Mouse (Mus musculus): Measurements from ENCODE around the gene 5330417C22Rik.

Gene 5330417C22Rik

DNA sequence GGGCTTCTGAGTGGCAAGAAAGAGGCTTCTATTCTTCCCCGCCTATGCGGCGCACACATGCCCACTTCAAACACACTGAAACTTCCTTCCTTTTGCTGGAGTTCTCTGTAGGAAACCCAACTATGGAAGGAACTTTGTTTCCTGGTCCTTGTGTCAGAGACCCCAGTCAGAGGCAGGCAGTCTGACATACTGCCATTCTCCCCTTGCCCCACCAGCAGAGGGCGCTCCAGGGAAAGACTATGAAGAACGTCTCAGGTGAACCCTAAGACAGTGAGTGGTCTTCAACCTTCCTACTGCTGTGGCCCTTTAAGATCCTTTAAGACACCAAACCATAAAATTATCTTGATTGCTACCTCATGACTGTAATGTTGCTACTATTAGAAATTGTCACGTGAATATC, 69.9 kb downstream of the 5330417C22Rik start:
- peak; percentile 58 to 84 for DNase-seq (ENCODE audit: low spot score in 2 of 2)

DNA sequence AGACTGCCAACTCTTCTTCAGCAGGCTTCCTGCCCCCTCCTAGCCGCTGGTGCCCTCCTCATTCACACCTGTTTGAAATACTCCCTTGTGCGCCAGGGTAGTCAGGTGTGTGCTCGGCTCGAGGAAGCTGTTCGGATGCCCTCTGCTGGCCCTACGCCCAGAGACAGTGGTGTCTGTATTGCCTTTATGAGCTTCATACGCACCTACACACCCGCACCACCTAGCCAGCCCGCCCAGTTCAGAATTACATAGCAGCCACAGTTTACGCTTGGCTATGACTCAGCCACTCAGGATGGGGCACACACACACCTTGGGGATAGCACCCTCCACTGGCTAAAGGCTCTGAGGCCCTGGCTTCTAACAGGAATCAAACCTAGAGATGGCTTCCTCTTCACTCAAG, 77.5 kb downstream of the 5330417C22Rik start:
- DNase-seq (ENCODE audit: low spot score in 2 of 2): peak in 1 of 2 experiments; percentile 61

DNA sequence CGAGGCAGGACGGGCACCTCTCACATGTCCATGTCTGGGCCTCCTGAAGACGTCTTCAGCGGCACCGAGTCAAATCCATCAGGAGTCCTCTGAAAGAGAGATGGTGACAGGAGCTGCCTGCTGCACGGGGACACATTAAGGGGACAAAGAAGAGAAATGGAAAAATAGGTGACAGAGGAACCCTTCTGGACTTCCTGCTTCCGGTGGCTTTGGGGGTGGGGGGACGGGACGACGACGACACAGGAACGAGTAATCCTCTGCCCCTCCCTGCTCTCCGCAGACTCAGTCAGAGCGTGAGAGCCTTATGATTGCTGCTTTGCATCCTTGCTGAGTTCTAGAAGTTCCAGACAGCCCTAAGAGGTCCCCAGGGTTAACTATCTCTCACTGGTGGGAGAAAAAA, 78.0 kb downstream of the 5330417C22Rik start:
- peak in 1 of 2 experiments; percentile 16 for DNase-seq (ENCODE audit: low spot score in 2 of 2)

DNA sequence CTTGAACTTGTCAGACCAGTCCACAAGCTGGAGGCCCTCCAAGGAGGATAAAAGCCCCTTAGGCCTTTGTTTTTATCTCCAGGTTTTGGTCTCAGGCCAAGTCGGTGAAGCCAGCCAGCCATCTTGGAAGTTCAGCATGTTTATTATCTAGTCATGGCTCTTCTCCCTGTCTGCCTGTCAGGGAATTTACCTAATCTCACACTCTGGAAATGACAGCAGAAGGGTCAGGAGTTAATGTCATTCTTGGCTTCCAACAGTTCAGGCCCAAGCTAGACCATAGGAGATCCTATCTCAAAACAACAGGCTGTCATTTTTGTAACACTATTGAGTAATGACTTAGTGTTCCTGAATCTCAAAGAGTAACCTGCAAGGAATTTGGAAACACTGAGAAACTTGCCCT, 82.2 kb downstream of the 5330417C22Rik start:
- DNase-seq (ENCODE audit: low spot score in 2 of 2): no peak

DNA sequence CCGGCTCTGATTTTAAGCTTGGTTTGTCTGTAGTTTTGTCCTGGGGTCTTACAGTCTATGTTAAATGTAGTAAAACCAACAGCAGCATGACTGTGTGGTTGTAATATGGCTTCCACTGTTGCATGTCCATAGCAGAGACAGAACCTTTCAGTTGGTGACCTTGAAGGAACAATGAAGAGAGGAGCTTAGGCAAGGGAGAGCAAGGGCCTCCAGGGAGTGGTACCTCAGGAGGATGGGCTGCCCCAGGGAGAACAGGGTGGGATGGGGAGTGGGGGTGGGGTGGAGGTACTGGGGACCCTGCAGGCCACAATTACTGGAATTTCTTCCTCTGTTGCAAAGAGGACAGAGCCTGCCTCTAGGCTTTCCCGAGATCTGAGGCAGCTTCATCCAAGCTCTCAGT, 84.4 kb downstream of the 5330417C22Rik start:
- no peak for DNase-seq (ENCODE audit: low spot score in 2 of 2)

DNA sequence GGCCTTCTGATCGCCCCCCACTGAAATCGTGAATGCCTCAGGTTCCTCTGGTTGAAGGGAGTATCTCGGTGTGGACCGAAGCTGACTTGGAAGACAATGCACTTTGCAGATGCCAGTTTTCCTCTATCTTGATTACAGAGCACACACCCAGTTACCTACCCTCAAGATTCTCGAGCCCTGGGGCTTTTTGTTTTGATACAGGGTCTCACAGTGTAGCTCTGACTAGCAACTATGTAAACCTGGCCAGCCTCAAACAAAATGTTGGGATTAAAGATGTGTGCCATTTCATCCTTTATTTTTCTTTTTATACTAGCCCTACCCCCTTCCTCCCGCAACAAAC, 91.0 kb downstream of the 5330417C22Rik start:
- DNase-seq (ENCODE audit: low spot score in 2 of 2): no peak

DNA sequence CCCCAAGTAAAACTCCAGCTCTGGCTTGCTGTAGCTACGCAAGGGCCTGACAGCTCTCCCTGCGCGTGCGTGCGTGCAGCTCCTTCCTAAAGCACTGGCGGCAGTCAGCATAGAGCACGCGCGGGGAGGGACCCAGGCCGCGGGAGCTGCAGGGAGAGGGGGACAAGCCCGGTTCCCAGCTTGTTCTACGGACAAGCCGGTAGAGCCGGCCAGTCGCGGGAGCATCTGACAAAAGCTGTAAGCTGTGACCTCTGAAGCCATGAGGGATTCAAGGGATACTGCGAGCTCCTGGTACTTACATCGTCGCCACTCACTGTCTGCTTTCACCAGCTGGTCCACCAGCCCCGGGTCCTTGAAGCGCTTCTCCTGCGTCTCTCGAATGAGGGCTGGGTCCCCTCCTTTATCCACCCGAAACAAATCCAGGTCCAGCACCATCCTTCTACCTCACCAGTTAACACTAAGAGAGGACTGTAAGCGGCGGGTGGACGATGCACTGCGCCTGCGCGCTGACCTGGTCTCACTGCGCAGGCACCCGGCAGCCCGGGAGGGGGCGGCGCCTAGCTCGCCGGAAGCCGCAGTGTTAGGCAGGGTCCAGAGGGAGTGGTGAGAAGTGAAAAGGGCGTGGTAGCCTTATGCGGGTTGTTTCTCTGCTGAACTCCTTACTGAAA, 91.5 kb downstream of the 5330417C22Rik start, which contains the start of gene Sars:
Gene Sars, minus strand, starts transcription at position 512 of the 668 bp plus-strand sequence.
- peak; percentile 89 to 95 for DNase-seq (ENCODE audit: low spot score in 2 of 2)

DNA sequence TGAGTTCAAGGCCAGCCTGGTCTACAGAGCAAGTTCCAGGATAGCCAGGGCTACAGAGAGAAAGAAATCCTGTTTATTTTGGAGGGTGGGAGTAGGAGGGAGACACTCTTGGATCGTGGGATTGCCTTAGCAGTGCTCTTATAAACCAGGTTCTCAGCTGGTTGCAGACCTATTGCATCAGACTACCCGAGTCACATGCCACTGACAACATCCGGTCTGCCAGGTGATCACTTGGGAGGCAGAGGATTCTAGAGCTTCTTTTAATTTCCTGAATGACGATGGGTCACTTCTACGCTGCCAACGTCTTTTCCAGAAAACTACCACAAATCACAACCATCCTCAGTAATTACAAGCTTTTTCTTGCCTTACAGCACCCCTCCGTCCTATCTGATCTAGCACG, 92.3 kb downstream of the 5330417C22Rik start:
- peak; percentile 44 to 65 for DNase-seq (ENCODE audit: low spot score in 2 of 2)

DNA sequence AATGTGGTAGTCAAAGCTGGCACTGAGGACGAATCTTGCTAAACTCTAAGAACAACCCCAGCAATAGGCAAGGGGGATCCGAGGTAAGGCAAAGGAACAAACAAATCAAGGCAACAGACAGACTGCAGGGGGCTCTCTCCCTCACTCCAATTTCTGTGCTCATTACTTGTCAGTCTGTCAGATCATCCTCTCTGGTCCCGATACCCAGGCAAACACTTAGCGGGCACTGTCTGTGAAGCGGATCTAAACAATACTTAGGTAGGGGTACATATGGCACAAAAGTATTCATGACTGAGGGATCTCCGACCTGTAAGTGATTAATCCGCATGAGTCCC, 100.0 kb downstream of the 5330417C22Rik start:
- no peak for DNase-seq (ENCODE audit: low spot score in 2 of 2)

DNA sequence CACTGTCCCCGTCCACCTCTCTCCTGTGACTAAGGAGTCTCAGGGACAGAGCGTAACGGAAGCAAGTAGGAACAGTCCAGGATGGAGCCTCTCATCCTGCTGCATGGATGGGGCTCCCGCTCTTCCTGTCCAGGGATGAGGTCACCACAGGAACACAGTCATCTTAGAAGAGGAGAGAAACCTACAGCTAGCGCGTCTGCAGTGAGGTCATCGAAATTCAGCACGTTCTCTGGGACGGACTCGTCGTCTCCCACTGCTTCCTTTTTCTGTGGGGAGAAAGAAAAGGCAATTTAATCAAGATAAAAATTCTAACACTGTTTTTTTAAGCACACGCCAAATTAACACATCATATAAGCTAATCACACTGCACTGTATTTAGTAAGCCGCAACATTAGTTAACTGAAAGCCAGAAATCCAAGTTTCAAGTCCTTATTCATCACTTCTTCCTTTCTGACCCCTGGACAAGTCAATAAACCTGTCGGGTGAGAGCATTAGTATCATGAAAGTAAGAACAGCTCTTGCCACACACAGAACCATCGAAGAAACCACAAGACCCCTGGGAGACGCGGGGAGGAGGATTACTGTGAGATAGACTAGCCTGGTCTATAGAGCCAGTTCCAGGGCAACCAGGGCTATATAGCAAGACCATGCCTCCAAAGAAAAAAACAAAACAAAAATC, 100.5 kb downstream of the 5330417C22Rik start:
- no peak for DNase-seq (ENCODE audit: low spot score in 2 of 2)

DNA sequence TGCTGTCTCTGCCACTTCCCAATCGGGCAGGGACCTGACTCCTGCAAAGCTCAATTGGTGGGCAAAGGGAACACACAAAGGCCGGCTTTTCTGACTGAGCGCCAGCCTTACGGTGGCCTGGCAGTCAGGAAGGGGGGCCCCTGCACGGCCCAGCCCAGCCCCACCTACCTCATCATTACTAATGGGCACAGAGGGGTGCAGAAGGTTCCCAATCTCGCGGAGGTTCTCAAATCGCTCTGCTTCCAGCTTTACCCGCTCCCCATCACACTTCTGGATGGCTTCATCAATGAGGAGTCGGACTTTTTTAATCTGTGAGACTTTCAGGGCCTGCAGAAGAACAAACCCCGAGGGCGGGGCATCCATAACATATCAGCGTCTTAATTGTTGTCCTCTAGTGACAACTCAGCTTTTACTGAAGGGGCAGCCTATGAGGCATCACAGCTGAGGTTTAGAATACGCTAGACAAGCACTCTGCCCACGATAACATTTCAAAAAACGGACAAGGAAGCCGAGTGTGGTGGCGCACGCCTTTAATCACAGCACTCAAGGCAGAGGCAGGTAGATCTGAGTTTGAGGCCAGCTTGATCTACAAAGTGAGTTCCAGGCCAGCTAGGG, 102.3 kb downstream of the 5330417C22Rik start:
- DNase-seq (ENCODE audit: low spot score in 2 of 2): no peak

DNA sequence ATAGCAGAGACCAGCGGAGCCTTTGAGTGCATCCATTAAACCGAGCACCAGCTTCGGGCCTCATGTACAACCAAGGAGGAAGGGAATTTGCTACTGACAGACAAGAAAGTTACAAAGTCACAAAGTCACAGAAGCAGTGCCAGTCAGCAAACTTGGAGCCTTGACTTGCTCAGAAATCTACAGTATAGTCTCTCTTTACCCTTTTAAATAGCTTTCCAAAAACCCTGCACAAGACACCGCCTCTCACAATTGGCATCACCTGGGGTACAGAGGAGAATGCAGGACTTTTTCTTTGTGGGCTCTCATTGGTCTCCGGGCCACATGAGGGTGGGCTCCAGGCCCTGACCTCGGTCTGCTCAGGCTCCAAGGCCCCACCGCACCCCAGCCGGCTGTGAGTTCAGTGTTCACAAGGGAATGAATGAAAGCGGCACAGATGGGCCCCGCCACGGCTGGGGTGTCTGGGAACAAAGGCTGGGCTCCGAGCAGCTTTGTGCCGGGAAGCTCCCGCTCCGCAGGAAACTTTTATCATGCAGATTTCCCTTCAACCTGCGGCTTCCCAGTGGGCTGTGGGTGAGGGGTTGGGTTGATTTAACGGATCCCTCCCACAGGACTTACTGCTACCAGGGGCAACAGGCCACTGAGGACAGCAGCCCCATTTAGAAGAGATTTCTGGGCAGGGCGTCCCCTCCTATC, 103.0 kb downstream of the 5330417C22Rik start:
- no peak for DNase-seq (ENCODE audit: low spot score in 2 of 2)

DNA sequence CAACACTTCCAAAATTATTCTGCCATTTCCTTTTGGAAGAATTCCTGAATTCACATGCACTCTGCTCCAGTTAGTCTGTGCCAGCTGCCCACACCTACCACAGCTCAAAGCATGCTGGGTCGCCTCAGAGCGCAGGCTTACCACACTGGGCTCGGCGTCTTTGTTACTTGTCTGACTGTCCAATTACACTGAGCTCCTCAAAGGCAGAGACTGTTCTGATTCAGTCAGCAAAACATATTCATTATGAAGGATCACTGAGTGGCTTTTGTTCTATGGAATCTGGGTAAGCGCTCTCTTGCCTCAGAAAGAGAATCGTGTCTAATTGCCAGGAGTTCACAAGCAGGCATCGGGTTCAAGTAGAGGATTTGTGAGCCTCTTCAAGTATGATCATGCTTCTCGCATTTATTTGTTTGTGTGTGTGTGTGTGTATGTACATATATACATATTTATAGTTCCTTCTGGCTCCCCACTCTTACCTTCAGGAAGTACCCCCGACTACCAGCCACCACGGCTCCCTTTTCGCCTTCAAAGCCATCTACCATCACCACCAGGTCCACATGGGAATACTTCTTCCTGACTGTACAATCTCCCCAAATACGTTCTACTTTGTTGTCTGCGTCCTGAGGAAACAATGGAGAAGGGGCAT, 103.7 kb downstream of the 5330417C22Rik start:
- no peak for DNase-seq (ENCODE audit: low spot score in 2 of 2)

DNA sequence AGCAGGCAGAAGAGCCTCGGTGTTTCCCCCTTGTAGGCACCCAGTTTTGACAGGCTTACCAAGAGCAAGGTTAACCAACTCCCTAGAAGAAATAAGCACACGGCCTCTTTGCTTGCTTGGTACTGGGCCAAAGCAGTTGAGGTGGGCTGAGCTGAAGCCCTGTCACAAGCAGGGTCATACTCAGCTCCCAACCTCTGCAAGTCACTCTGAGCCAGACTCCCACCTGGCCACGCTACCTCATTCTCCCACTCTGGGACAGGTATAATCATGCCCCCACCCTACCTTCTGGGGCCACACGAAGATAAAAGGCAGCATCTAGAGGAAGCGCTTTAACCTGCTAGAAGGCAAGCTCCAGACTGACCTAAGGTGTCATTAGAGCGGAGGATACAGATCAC, 110.7 kb downstream of the 5330417C22Rik start:
- DNase-seq (ENCODE audit: low spot score in 2 of 2): no peak

DNA sequence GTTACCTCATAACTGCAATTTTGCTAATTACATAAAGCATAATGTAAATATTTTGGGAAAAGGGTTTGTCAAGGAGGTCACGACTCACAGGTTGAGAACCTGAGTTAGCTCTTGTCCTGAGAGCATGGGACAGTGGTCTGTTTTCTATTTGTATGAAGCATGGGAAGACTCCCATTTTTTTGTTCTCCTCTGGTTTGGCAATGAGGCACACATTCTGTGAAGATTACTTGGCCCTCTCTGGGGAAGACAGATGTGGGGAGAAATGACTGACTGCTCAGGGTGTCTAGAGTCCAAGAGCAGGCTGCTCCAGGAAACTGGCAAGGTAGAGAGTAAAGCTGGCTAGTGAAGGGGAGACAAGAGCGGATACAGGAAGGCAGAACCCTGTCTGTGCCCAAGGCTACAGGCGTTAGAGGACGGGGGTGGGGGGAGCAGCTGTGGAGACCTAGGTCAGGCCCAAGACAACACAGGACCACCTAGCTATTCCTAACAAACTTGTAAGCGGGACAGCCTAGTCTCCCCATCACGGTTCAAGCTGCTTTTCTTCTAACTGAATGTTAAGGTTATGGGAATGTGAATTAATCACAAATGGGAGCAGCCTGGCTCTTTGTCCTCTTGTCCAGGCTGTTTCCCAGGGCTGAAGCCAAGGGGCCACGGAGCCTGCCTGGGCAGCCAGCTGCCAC, 111.3 kb downstream of the 5330417C22Rik start:
- no peak for DNase-seq (ENCODE audit: low spot score in 2 of 2)

DNA sequence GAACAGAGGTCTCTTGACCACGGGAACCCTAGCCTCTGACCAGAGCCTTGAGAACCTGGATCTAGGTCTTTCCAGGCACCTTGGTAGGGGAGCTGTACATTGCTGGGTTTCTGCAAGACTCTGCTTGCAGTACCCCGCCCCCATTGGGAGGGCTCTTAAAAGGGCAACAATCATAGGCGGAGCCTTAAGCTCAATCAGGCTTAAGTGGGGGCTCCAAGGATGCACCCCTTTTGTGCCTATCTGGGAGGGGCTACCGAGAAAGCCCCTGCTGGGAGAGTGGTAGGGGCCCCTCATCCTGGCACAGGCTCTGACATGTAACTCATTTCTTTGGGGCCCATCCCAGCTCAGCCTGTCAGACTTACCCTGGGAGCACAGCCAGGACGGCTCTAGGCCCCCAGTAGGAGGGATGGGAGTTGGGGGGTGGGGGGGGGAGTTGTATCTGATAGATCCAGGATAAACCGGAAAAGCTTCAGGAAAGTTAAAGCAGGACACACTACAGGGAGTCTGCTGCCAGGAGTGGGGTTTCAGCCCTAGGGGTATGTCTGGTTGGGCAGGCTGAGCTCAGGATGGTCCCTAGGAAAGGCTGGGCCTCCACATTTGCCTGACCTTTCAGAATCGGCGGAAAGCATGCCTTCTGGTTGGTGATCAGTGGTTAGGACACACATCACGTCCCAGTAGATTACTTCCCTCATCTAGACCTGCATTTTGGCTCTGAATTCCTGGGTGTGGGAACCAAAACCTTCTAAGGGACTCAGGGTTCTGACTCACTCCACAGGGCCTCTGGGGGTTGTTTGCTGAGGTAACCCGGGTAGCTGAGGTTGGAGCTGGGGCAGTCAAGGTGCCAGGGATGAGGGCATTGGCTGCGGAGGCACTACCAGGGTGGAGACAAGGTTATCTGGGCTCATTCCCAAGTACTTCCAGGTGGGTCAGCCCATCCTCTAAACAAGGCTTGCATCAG, 112.2 kb downstream of the 5330417C22Rik start:
- DNase-seq (ENCODE audit: low spot score in 2 of 2): no peak

DNA sequence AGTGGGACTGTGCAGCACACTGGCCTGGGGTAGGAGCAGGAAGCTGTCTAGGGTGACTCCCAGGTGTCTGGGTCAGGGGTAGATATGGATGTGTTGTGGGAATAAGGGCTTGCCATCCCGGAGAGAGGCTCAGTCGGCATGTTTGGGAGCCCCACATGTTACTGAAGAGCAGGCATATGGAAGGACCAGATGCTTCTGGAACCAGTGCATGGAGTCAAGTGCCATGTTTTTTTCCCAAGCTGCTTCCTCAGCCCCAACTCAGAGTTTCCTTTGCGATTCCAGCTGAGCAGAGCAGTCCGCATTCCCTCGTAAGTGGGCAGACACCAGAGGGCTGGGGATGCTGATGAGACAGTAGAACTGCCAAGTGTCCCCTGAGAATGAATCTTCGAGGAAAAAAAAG, 113.3 kb downstream of the 5330417C22Rik start:
- DNase-seq (ENCODE audit: low spot score in 2 of 2): no peak

DNA sequence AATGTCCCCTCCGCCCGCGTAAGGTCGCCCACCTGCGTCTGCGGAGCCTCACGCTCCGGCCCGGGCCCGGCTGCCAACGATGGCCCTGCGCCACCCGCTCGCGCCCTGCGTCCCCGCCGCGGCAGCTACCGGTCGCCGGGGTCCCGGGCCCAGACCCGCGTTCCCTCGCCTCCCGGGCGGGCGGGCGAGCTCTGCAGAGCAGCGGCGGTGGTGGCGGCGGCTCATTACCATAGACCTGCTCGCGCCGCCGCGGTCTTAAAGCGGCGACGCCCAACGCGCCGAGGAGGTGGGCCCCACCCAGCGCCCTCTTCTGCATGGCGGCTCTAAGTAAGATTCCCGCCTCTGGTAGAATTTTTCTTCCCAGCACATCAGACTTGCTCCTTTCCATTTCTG, 120.5 kb downstream of the 5330417C22Rik start:
- peak; percentile 39 to 81 for DNase-seq (ENCODE audit: low spot score in 2 of 2)

DNA sequence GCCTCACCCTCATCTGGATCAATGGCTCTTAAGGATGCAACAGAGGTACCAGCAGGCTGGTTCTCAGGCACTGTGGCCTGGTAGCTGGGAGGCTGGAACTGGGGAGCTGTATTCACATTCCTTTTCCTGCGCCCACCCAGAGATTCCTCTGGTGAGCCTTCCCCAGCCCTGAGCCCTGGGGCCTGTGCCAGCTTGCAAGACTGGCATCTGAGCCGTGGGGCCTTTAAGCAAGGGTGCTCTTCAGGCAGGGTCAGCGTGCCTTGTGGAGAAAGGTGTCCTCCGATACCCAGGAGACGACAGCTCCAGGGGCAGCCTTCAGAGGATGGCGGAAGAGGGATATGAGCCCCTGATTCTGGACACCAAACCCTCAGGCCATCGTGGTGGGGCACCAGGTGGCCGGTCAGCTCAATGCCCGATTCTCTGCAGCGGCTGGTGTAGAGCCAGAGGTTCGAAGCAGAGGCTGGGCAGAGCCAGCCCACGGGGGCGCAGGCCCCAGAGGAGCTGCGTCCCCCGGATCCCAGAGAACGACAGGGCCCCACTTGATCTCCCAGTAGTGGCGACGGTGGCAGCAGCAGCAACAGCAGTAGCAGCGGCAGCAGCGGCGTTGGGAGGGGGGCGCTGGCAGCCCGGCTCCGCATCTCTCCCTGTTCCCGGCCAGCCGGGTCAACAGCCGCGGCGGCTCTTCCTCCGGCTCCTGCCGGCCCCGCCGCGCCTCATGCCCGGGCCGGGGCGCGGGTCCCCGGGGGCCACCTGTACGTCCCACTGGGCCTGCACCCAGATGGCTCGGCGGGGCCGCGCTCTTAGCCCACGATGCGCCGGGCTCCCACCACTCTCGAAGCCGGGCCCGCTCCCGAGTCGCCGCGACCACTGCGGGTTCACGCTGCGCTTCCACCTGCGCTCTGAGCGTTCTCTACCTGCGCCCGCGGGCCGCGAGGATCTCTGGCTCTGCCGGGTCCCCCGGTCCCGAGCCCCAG, 121.2 kb downstream of the 5330417C22Rik start, which contains the start of gene Celsr2:
Gene Celsr2, minus strand, starts transcription at position 696 of the 974 bp plus-strand sequence.
- peak in 1 of 2 experiments; percentile 38 for DNase-seq (ENCODE audit: low spot score in 2 of 2)
